Mouse (Mus musculus): ENCODE results near the gene She. TPM values are rescaled to one million over a fixed set of nuclear protein-coding genes. Genes with fewer than 3 reads are reported as not detected.
A peak's percentile ranks its signal among the peaks of the same experiment; 100 is the strongest.
"Not testable (repeated sequence)": the region's sequence is repeated elsewhere in the genome, so short reads cannot be mapped to it uniquely, and the experiment has no call there.

The She gene
- total RNA-seq (2014; fragmentation: Nextera tagmentation): not detected in 2 replicates
- total RNA-seq (2017): not detected in 2 replicates

GRCm38 (mm10) chr3:89830815-89831591, at the start of gene She:
Gene She (plus strand): TSS chr3:89831370.
- ATAC-seq (replicated peaks; ENCODE audit: poor library complexity, severe bottlenecking): no peak; the same call in 1 of the 2 replicates

- no peak for ATAC-seq (replicated peaks; ENCODE audit: poor library complexity, severe bottlenecking)
These were observed 49.5 kb upstream of the She start for GRCm38 (mm10) chr3:89781640-89782039.

- peak; percentile 92 for ATAC-seq (replicated peaks; ENCODE audit: poor library complexity, severe bottlenecking)
These were observed 46.0 kb upstream of the She start for GRCm38 (mm10) chr3:89784991-89785753.

GRCm38 (mm10) chr3:89786275-89786674, 44.9 kb upstream of the She start:
- no peak for ATAC-seq (replicated peaks; ENCODE audit: poor library complexity, severe bottlenecking)

- no peak for ATAC-seq (replicated peaks; ENCODE audit: poor library complexity, severe bottlenecking)
These were observed 42.4 kb upstream of the She start for GRCm38 (mm10) chr3:89788680-89789352.

GRCm38 (mm10) chr3:89794616-89795015, 36.6 kb upstream of the She start:
- ATAC-seq (replicated peaks; ENCODE audit: poor library complexity, severe bottlenecking): no peak

GRCm38 (mm10) chr3:89795746-89796145, 35.4 kb upstream of the She start:
- ATAC-seq (replicated peaks; ENCODE audit: poor library complexity, severe bottlenecking): 0 out of 2 replicates have a peak, but pooled peaks have one; percentile 10

- ATAC-seq (replicated peaks; ENCODE audit: poor library complexity, severe bottlenecking): peak; percentile 99
These were observed 34.8 kb upstream of the She start for GRCm38 (mm10) chr3:89796358-89796757.

GRCm38 (mm10) chr3:89798518-89798917, 32.7 kb upstream of the She start:
- ATAC-seq (replicated peaks; ENCODE audit: poor library complexity, severe bottlenecking): no peak

GRCm38 (mm10) chr3:89799476-89799875, 31.7 kb upstream of the She start:
- no peak for ATAC-seq (replicated peaks; ENCODE audit: poor library complexity, severe bottlenecking)

- not testable (repeated sequence) for ATAC-seq (replicated peaks; ENCODE audit: poor library complexity, severe bottlenecking)
These were observed 31.1 kb upstream of the She start for GRCm38 (mm10) chr3:89800078-89800477.

- no peak for ATAC-seq (replicated peaks; ENCODE audit: poor library complexity, severe bottlenecking)
These were observed 30.2 kb upstream of the She start for GRCm38 (mm10) chr3:89800774-89801506.

GRCm38 (mm10) chr3:89801507-89801847, 29.7 kb upstream of the She start:
- peak; percentile 63 for ATAC-seq (replicated peaks; ENCODE audit: poor library complexity, severe bottlenecking)

- no peak for ATAC-seq (replicated peaks; ENCODE audit: poor library complexity, severe bottlenecking)
These were observed 28.3 kb upstream of the She start for GRCm38 (mm10) chr3:89802876-89803275.

- no peak for ATAC-seq (replicated peaks; ENCODE audit: poor library complexity, severe bottlenecking)
These were observed 26.0 kb upstream of the She start for GRCm38 (mm10) chr3:89805179-89805578.

GRCm38 (mm10) chr3:89806751-89807150, 24.4 kb upstream of the She start:
- peak; percentile 50 for ATAC-seq (replicated peaks; ENCODE audit: poor library complexity, severe bottlenecking)

- no peak for ATAC-seq (replicated peaks; ENCODE audit: poor library complexity, severe bottlenecking)
These were observed 24.0 kb upstream of the She start for GRCm38 (mm10) chr3:89807171-89807570.

- ATAC-seq (replicated peaks; ENCODE audit: poor library complexity, severe bottlenecking): no peak
These were observed 23.3 kb upstream of the She start for GRCm38 (mm10) chr3:89807881-89808280.

GRCm38 (mm10) chr3:89808638-89809037, 22.5 kb upstream of the She start:
- ATAC-seq (replicated peaks; ENCODE audit: poor library complexity, severe bottlenecking): no peak

GRCm38 (mm10) chr3:89810841-89811240, 20.3 kb upstream of the She start:
- ATAC-seq (replicated peaks; ENCODE audit: poor library complexity, severe bottlenecking): no peak

Data from granulocyte monocyte progenitor cell, adult 5-6 weeks (primary cell).